Mouse (Mus musculus): ENCODE results near the gene Snd1. TPM values are rescaled to one million over a fixed set of nuclear protein-coding genes. Genes with fewer than 3 reads are reported as not detected.
A peak's percentile ranks its signal among the peaks of the same experiment; 100 is the strongest.

Gene Snd1
- polyA plus RNA-seq, 1 experiment from 2014 or later = 104 TPM

- H3K4me3 ChIP-seq (replicated peaks) = no peak overlapping the region
- ATAC-seq (ENCODE audit: low FRiP score) = no peak
- WGBS = 67% methylated on average over 6 of the region's 6 CpGs
- H3K4me2 ChIP-seq = no peak overlapping the region
- no peak overlapping the region for H3K27ac ChIP-seq
- H3K27me3 ChIP-seq = no peaks in the 10 kb centered on the region
- no peak overlapping the region for H3K9ac ChIP-seq
- no peaks in the 10 kb centered on the region for H3K9me3 ChIP-seq
- no peaks in the 10 kb centered on the region for H3K36me3 ChIP-seq (replicated peaks)
- H3K4me1 ChIP-seq = no peaks in the 10 kb centered on the region
Observed at GRCm38 (mm10) chr6:28464630-28465029, 10.3 kb upstream of the Snd1 start.

- H3K4me3 ChIP-seq (replicated peaks) = no peak overlapping the region
- H3K9ac ChIP-seq = no peak overlapping the region
- H3K9me3 ChIP-seq = no peaks in the 10 kb centered on the region
- no peak overlapping the region for H3K27ac ChIP-seq
- 78% methylated on average over 4 of the region's 4 CpGs for WGBS
- ATAC-seq (ENCODE audit: low FRiP score) = no peak
- H3K4me2 ChIP-seq = no peak overlapping the region
- no peaks in the 10 kb centered on the region for H3K36me3 ChIP-seq (replicated peaks)
- H3K4me1 ChIP-seq = no peaks in the 10 kb centered on the region
- H3K27me3 ChIP-seq = no peaks in the 10 kb centered on the region
Observed at GRCm38 (mm10) chr6:28470017-28470602, 4.8 kb upstream of the Snd1 start.

- Histone ChIP-seq H3K4me1 (no peaks in the 10 kb centered on the region), H3K27ac (no peak overlapping the region), H3K4me2 (no peak overlapping the region), H3K9me3 (no peaks in the 10 kb centered on the region), H3K9ac (no peak overlapping the region), H3K27me3 (no peaks in the 10 kb centered on the region), H3K36me3 (replicated peaks) (no peaks in the 10 kb centered on the region), H3K4me3 (replicated peaks) (no peak overlapping the region)
- ATAC-seq (ENCODE audit: low FRiP score) = no peak
- 80% methylated on average over 5 of the region's 5 CpGs for WGBS
Observed at GRCm38 (mm10) chr6:28470621-28471020, 4.3 kb upstream of the Snd1 start.

GRCm38 (mm10) chr6:28471284-28472035 is 3.5 kb upstream of the Snd1 start:
- no peak overlapping the region for H3K4me2 ChIP-seq
- no peak for ATAC-seq (ENCODE audit: low FRiP score)
- no peaks in the 10 kb centered on the region for H3K27me3 ChIP-seq
- H3K9ac ChIP-seq = no peak overlapping the region
- H3K4me3 ChIP-seq (replicated peaks) = no peak overlapping the region
- no peaks in the 10 kb centered on the region for H3K9me3 ChIP-seq
- no peaks in the 10 kb centered on the region for H3K4me1 ChIP-seq
- H3K27ac ChIP-seq = no peak overlapping the region
- no peaks in the 10 kb centered on the region for H3K36me3 ChIP-seq (replicated peaks)
- 86% methylated on average over 9 of the region's 9 CpGs for WGBS

GRCm38 (mm10) chr6:28474211-28474610 is 728 bp upstream of the Snd1 start:
- Histone ChIP-seq H3K27ac (no peak overlapping the region), H3K27me3 (no peaks in the 10 kb centered on the region), H3K4me3 (replicated peaks) (no peak overlapping the region), H3K4me2 (no peak overlapping the region), H3K9me3 (no peaks in the 10 kb centered on the region), H3K4me1 (peaks cover 4% of the 10 kb centered on the region), H3K36me3 (replicated peaks) (no peaks in the 10 kb centered on the region), H3K9ac (no peak overlapping the region)
- 95% methylated on average over 4 of the region's 4 CpGs for WGBS
- ATAC-seq (ENCODE audit: low FRiP score) = no peak

GRCm38 (mm10) chr6:28479865-28480751 is 5.2 kb downstream of the Snd1 start:
- Histone ChIP-seq H3K9me3 (no peaks in the 10 kb centered on the region), H3K27ac (peak overlapping the region; percentile 78), H3K4me1 (peaks cover 32% of the 10 kb centered on the region), H3K9ac (peak overlapping the region; percentile 88), H3K36me3 (replicated peaks) (peaks cover under 1% of the 10 kb centered on the region; the same call in 1 of the 2 replicates), H3K4me3 (replicated peaks) (peak overlapping the region; percentile 90), H3K27me3 (no peaks in the 10 kb centered on the region), H3K4me2 (peak overlapping the region; percentile 67)
- ATAC-seq (ENCODE audit: low FRiP score) = peak; percentile 99
- WGBS = under 1% methylated on average over 68 of the region's 68 CpGs

GRCm38 (mm10) chr6:28480752-28481492 is 6.0 kb downstream of the Snd1 start:
- 7% methylated on average over 21 of the region's 21 CpGs for WGBS
- Histone ChIP-seq H3K27ac (peak overlapping the region; percentile 78; the same call in 1 of the 2 replicates), H3K4me3 (replicated peaks) (peak overlapping the region; percentile 90), H3K9ac (peak overlapping the region; percentile 88), H3K36me3 (replicated peaks) (peaks cover 4% of the 10 kb centered on the region; the same call in 1 of the 2 replicates), H3K9me3 (no peaks in the 10 kb centered on the region), H3K4me1 (peaks cover 32% of the 10 kb centered on the region), H3K27me3 (no peaks in the 10 kb centered on the region), H3K4me2 (peak overlapping the region; percentile 67)
- ATAC-seq (ENCODE audit: low FRiP score) = no peak

GRCm38 (mm10) chr6:28482711-28483315 is 7.9 kb downstream of the Snd1 start:
- ATAC-seq (ENCODE audit: low FRiP score) = no peak
- Histone ChIP-seq H3K4me2 (no peak overlapping the region), H3K9me3 (no peaks in the 10 kb centered on the region), H3K27ac (no peak overlapping the region), H3K27me3 (no peaks in the 10 kb centered on the region), H3K4me3 (replicated peaks) (no peak overlapping the region), H3K36me3 (replicated peaks) (peaks cover 4% of the 10 kb centered on the region; the same call in 1 of the 2 replicates), H3K9ac (0 out of 2 replicates have a peak overlapping the region, but pooled peaks have one; percentile 12), H3K4me1 (peaks cover 32% of the 10 kb centered on the region)
- 85% methylated on average over 4 of the region's 4 CpGs for WGBS

- H3K4me2 ChIP-seq = no peak overlapping the region
- 92% methylated on average over 2 of the region's 2 CpGs for WGBS
Observed at GRCm38 (mm10) chr6:28486008-28486407, 11.1 kb downstream of the Snd1 start.

GRCm38 (mm10) chr6:28486471-28486870 is 11.5 kb downstream of the Snd1 start:
- Histone ChIP-seq H3K27me3 (no peaks in the 10 kb centered on the region), H3K9me3 (no peaks in the 10 kb centered on the region), H3K4me3 (replicated peaks) (no peak overlapping the region), H3K4me2 (no peak overlapping the region), H3K36me3 (replicated peaks) (peaks cover 11% of the 10 kb centered on the region), H3K27ac (no peak overlapping the region), H3K4me1 (peaks cover 17% of the 10 kb centered on the region), H3K9ac (no peak overlapping the region)
- WGBS = 85% methylated on average over 2 of the region's 2 CpGs
- no peak for ATAC-seq (ENCODE audit: low FRiP score)

More at GRCm38 (mm10) chr6:28486008-28486407, 11.1 kb downstream of the Snd1 start:
- peaks cover 21% of the 10 kb centered on the region for H3K4me1 ChIP-seq
- no peaks in the 10 kb centered on the region for H3K9me3 ChIP-seq
- no peak for ATAC-seq (ENCODE audit: low FRiP score)
- H3K36me3 ChIP-seq (replicated peaks) = peaks cover 11% of the 10 kb centered on the region
- H3K4me3 ChIP-seq (replicated peaks) = no peak overlapping the region
- no peak overlapping the region for H3K27ac ChIP-seq
- no peak overlapping the region for H3K9ac ChIP-seq
- no peaks in the 10 kb centered on the region for H3K27me3 ChIP-seq

GRCm38 (mm10) chr6:28486905-28487304 is 12.0 kb downstream of the Snd1 start:
- peaks cover 11% of the 10 kb centered on the region for H3K36me3 ChIP-seq (replicated peaks)

More at GRCm38 (mm10) chr6:28486905-28487304, 12.0 kb downstream of the Snd1 start:
- Histone ChIP-seq H3K27ac (no peak overlapping the region), H3K4me1 (peaks cover 12% of the 10 kb centered on the region), H3K9me3 (no peaks in the 10 kb centered on the region), H3K4me2 (no peak overlapping the region), H3K9ac (no peak overlapping the region), H3K27me3 (no peaks in the 10 kb centered on the region), H3K4me3 (replicated peaks) (no peak overlapping the region)
- ATAC-seq (ENCODE audit: low FRiP score) = no peak
- 91% methylated on average over 7 of the region's 7 CpGs for WGBS

Data from forebrain, embryonic 12.5 days (tissue).